Mouse (Mus musculus) hindbrain, postnatal 0 days (tissue): ENCODE measurements at regions not wholly inside any gene's neighbourhood (a gene's known extent, or its start where the extent isn't known, plus 50 kb on each side); places are given as distances from the start of the nearest gene placed in this dataset.
A peak's percentile ranks its signal among the peaks of the same experiment; 100 is the strongest.

Experiments used
- ATAC-seq: fragments of 200-750 bp; cut with Nextera tagmentation; 2 replicates; pipeline ENCODE4 v1.8.0; 2017; ENCODE audit warnings: mild to moderate bottlenecking, moderate TSS enrichment, moderate library complexity
- DNase-seq: peaks from one replicate; pipeline ENCODE4 v3.0.0-alpha.2; 2015; ENCODE audit warnings: low spot score
- H3K27ac ChIP-seq: fragments of 300-500 bp; sonication (generic); 2 replicates; pipeline ENCODE4 v1.5.1; 2014; ENCODE audit warnings: mild to moderate bottlenecking
- H3K27me3 ChIP-seq: fragments of 300-500 bp; sonication (generic); 2 replicates; pipeline ENCODE4 v1.6.1; 2014; ENCODE audit warnings: low read length, mixed read lengths; ENCODE audit not compliant: insufficient read depth
- H3K36me3 ChIP-seq: fragments of 300-500 bp; sonication (generic); 2 replicates; pipeline ENCODE4 v1.6.1; 2014; ENCODE audit warnings: low read length, mixed read lengths; ENCODE audit not compliant: insufficient read depth
- H3K4me1 ChIP-seq: fragments of 300-500 bp; sonication (generic); 2 replicates; pipeline ENCODE4 v1.6.1; 2014; ENCODE audit warnings: antibody characterized with exemption, low read length, mixed read lengths; ENCODE audit not compliant: insufficient read depth
- H3K4me2 ChIP-seq: fragments of 300-500 bp; sonication (generic); 2 replicates; pipeline ENCODE4 v1.6.1; 2014; ENCODE audit warnings: low read depth, mild to moderate bottlenecking, low read length, moderate library complexity, mixed read lengths
- H3K4me3 ChIP-seq: fragments of 300-500 bp; sonication (generic); 2 replicates; pipeline ENCODE4 v1.5.1; 2014; ENCODE audit warnings: low read length
- H3K9ac ChIP-seq: fragments of 300-500 bp; sonication (generic); replicated peaks from 2 replicates; pipeline ENCODE4 v1.6.1; 2014; ENCODE audit warnings: mild to moderate bottlenecking, low read length, moderate library complexity, mixed read lengths
- H3K9me3 ChIP-seq: fragments of 300-500 bp; sonication (generic); 2 replicates; pipeline ENCODE4 v1.6.1; 2016; ENCODE audit warnings: low read length, mixed read lengths
- CTCF ChIP-seq: IDR thresholded peaks from 2 replicates; pipeline ENCODE4 v1.5.1; 2016; ENCODE audit warnings: antibody characterized with exemption, control low read depth, low read depth
- WGBS: fragments of 180-500 bp; shearing (Covaris S2); extraction: QIAGEN DNeasy Blood & Tissue Kit; methylation state at CpG from one replicate; pipeline ENCODE4 v1.1.7; 2014; 5-methylcytosine and 5-hydroxymethylcytosine counted together

DNA sequence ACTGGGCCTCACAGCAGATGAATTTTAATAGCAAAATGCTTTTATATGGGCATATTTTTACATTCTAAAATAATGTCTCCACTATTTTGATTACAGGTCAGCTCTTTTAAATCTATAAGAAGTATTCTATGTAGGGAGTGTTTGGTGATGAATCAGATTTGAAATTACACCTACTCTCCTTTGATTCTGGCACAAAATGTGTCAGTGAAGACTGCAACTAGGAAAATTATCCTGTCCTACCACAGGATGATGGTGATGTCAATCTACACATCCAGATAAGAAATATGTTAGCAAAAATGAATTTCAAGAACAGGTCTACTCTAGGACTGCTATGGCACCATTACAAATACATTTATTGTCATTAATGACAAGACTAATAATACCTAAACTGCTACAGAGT lies 60.9 kb upstream of the Acyp2 start:
- Histone ChIP-seq H3K27ac (no peak overlapping the region), H3K4me1 (no peaks in the 10 kb centered on the region), H3K36me3 (no peaks in the 10 kb centered on the region), H3K4me2 (no peak overlapping the region), H3K4me3 (no peak overlapping the region), H3K9ac (no peak overlapping the region), H3K27me3 (no peaks in the 10 kb centered on the region), H3K9me3 (no peaks in the 10 kb centered on the region)
- ATAC-seq (no peak), DNase-seq (no peak)
- no peak for TF ChIP-seq CTCF

DNA sequence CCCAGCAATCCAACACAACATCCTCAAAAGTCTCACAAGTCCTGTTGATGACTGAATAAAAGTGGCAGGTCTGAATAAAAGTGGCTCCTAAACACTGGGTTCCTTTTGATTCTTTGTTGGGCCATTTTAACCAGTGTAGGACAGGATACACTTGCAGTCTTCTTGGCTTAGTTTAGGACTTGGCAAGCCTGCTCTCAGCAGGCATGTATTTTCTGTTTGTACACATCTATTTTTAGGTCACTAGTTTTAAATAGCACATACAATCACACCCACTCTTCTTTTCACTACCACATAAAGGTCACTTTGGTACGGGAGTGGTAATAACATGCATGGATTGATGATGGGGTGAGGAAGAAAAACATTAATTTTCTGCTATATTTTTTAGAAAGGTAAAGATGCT lies 50.7 kb upstream of the Psme4 start:
- Histone ChIP-seq H3K4me2 (no peak overlapping the region), H3K9ac (no peak overlapping the region), H3K4me1 (no peaks in the 10 kb centered on the region), H3K36me3 (no peaks in the 10 kb centered on the region), H3K4me3 (no peak overlapping the region), H3K27ac (no peak overlapping the region), H3K27me3 (no peaks in the 10 kb centered on the region), H3K9me3 (no peaks in the 10 kb centered on the region)
- DNase-seq (peak; percentile 30), ATAC-seq (peak; percentile 49; the same call in 1 of the 2 replicates)
- TF ChIP-seq CTCF, result no peak
- WGBS, result 46% methylated on average over 1 of the region's 1 CpGs
